Mouse (Mus musculus) left cerebral cortex, adult 11 months (tissue): ENCODE results near the gene Pdcd11.
"Not testable (repeated sequence)": the region's sequence is repeated elsewhere in the genome, so short reads cannot be mapped to it uniquely, and the experiment has no call there.

Source experiments
- DNase-seq: peaks from one replicate; pipeline ENCODE4 v3.0.0; 2022; ENCODE audit warnings: low spot score

Pdcd11 gene

GRCm38 (mm10) chr19:47128164-47128563 is 37.6 kb downstream of the Pdcd11 start:
- no peak for DNase-seq

- DNase-seq: no peak
Observed at GRCm38 (mm10) chr19:47128835-47129234, 38.3 kb downstream of the Pdcd11 start.

- DNase-seq: no peak
Observed at GRCm38 (mm10) chr19:47130551-47131125, 40.1 kb downstream of the Pdcd11 start.

GRCm38 (mm10) chr19:47133161-47133560 is 42.6 kb downstream of the Pdcd11 start:
- no peak for DNase-seq

- DNase-seq: no peak
Observed at GRCm38 (mm10) chr19:47135568-47135967, 45.0 kb downstream of the Pdcd11 start.

- DNase-seq: no peak
Observed at GRCm38 (mm10) chr19:47136170-47136569, 45.6 kb downstream of the Pdcd11 start.

- DNase-seq: no peak
Observed at GRCm38 (mm10) chr19:47137051-47137581, 46.5 kb downstream of the Pdcd11 start.

- DNase-seq: no peak
Observed at GRCm38 (mm10) chr19:47137771-47138421, 47.3 kb downstream of the Pdcd11 start, which contains the start of gene Calhm2. Gene Calhm2, minus strand, starts transcription at chr19:47138294.

GRCm38 (mm10) chr19:47139611-47140010 is 49.0 kb downstream of the Pdcd11 start:
- DNase-seq: not testable (repeated sequence)

GRCm38 (mm10) chr19:47142438-47142837 is 51.9 kb downstream of the Pdcd11 start:
- DNase-seq: no peak

- no peak for DNase-seq
Observed at GRCm38 (mm10) chr19:47144154-47144553, 53.6 kb downstream of the Pdcd11 start, which contains the start of gene Calhm1. Gene Calhm1, minus strand, starts transcription at chr19:47144254.

GRCm38 (mm10) chr19:47148267-47148847 is 57.8 kb downstream of the Pdcd11 start:
- DNase-seq: no peak

- DNase-seq: no peak
Observed at GRCm38 (mm10) chr19:47149854-47150253, 59.3 kb downstream of the Pdcd11 start.

GRCm38 (mm10) chr19:47151332-47152061 is 60.9 kb downstream of the Pdcd11 start:
- no peak for DNase-seq

GRCm38 (mm10) chr19:47152062-47152369 is 61.4 kb downstream of the Pdcd11 start:
- no peak for DNase-seq

- no peak for DNase-seq
Observed at GRCm38 (mm10) chr19:47153767-47154166, 63.2 kb downstream of the Pdcd11 start.

- DNase-seq: no peak
Observed at GRCm38 (mm10) chr19:47157664-47158063, 67.1 kb downstream of the Pdcd11 start, which contains the start of gene Calhm3. Gene Calhm3, minus strand, starts transcription at chr19:47157764.

- DNase-seq: no peak
Observed at GRCm38 (mm10) chr19:47161669-47162068, 71.1 kb downstream of the Pdcd11 start.

- no peak for DNase-seq
Observed at GRCm38 (mm10) chr19:47163176-47163744, 72.7 kb downstream of the Pdcd11 start.

GRCm38 (mm10) chr19:47166758-47167157 is 76.2 kb downstream of the Pdcd11 start:
- DNase-seq: no peak

GRCm38 (mm10) chr19:47167617-47168214 is 77.1 kb downstream of the Pdcd11 start:
- DNase-seq: no peak

GRCm38 (mm10) chr19:47168223-47168622 is 77.7 kb downstream of the Pdcd11 start:
- DNase-seq: peak; percentile 29
